Mouse (Mus musculus): ENCODE measurements around the gene Trappc2l.

DNA sequence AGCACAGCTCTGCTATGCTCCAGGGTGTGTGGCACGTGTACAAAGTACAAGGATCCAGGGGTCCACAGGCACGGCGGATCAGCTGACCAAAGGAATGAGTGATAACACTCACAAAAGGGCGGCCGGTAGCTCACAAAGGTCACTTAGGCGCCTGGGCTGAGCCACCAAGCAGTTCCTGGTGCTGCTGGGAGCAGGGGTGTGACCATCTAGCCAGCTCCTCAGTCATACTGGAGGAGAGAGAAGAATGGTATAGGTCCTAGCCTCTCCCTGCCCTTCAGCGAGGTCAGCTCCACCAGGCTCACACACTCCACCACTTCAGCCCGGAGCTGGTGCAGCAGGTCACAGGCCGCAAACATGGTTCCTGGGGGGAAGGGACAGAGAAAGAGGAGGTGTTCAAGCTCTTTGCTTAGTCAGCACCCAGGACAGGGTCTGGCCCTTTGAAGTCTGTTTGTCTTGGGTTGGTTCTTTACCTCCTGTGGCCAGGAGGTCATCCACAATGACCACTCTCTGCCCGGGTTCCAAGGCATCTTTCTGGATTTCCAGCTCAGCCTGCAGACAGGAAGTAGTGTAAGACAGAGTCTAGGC lies 36.7 kb upstream of the Trappc2l start:
- no peak for TF ChIP-seq POLR2A (IDR thresholded peaks at IDR 0.05; ENCODE audit: insufficient read length, low read depth)
- no peak for TF ChIP-seq TCF12 (IDR thresholded peaks at IDR 0.05; ENCODE audit: insufficient read depth, poor library complexity, severe bottlenecking)
- no peak for TF ChIP-seq MYOG (IDR thresholded peaks at IDR 0.05; ENCODE audit: control insufficient read depth in 1 of 3, insufficient read depth in 1 of 3, insufficient read length in 2 of 3, low read depth in 2 of 3)
- no peak for TF ChIP-seq TCF3 (IDR thresholded peaks at IDR 0.05; ENCODE audit: insufficient read length, low read depth)
- no peak for TF ChIP-seq USF1 (IDR thresholded peaks at IDR 0.05; ENCODE audit: low read depth)
- no peak for TF ChIP-seq MYOD1 (IDR thresholded peaks at IDR 0.05; ENCODE audit: control insufficient read depth in 1 of 3, insufficient read length in 2 of 3, low read depth in 2 of 3)
- TF ChIP-seq POLR2AphosphoS2 (IDR thresholded peaks at IDR 0.05; ENCODE audit: insufficient read length, low read depth): peak; percentile 15
- TF ChIP-seq E2F4 (IDR thresholded peaks at IDR 0.05; ENCODE audit: insufficient read depth): no peak

All from myocyte (in vitro differentiated cells).